Mouse (Mus musculus): ENCODE measurements around the gene Magix. TPM values are rescaled to one million over a fixed set of nuclear protein-coding genes. Genes with fewer than 3 reads are reported as not detected.
"Not testable (repeated sequence)": the region's sequence is repeated elsewhere in the genome, so short reads cannot be mapped to it uniquely, and the experiment has no call there.

Gene Magix
- polyA plus RNA-seq, 1 experiment from 2014 or later: 0.50 TPM

DNA sequence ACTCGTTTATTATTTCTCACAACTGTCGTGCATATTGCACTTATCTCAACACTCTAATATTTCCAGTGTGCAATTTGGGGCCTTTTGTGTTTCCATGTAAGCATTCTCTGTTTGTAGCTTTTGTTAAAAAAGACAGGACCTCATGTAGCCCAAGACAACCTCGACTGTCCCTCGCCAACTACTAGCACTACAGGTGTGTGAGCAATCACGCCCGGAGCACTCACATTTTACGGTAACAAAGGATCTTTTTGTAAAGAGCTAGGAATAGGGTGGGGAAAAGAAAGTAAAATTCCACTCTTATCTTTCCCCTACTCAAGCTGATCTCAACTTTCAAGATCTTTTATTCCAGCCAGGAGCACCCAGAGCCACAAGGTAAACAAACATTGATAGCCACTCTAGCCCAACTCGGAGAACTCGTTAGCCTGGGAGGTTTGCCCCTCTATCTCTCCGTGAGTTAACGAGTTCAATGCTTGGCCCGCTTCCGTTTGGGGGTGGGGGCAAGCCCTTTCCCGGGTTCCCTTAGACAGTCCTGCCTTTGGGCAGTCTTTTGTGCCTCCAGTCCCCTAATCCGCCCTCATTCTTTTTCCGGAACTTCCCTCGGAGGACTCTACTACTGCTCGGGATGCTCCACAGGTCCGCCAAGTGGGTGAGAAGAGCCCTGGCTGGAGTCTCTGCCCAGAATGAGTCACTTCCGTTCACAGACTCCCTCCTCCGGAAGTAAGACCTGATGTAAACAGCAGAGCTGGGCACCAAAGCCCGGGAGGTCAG is 40.6 kb upstream of the Magix start, which contains the start of gene Gm45208:
TSS of gene Gm45208 (plus strand) at position 732 of the 768 bp plus-strand sequence.
- H3K27ac ChIP-seq (replicated peaks; ENCODE audit: low read depth, low read length): peak within 1 kb of the TSS; percentile 90
- H3K36me3 ChIP-seq (ENCODE audit: control insufficient read depth, insufficient read depth, low read length): 0 out of 2 replicates have a peak, but pooled peaks cover 5% of the 10 kb centered on the region
- WGBS: 31% methylated on average over 22 of the region's 22 CpGs
- no peaks in the 10 kb centered on the region for H3K27me3 ChIP-seq (replicated peaks; ENCODE audit: control insufficient read depth, insufficient read depth, low read length)
- peak within 1 kb of the TSS; percentile 61 for H3K4me2 ChIP-seq (ENCODE audit: low read depth, low read length)
- ATAC-seq (ENCODE audit: low read depth) (peak; percentile 93), DNase-seq (ENCODE audit: low spot score) (peak; percentile 87)
- H3K4me3 ChIP-seq (ENCODE audit: low read depth, low read length): peak within 1 kb of the TSS; percentile 56
- H3K4me1 ChIP-seq (ENCODE audit: control insufficient read depth, insufficient read depth, low read length): no peaks in the 10 kb centered on the region
- no peaks in the 10 kb centered on the region for H3K9me3 ChIP-seq (ENCODE audit: control insufficient read depth, low read length)
- peak within 1 kb of the TSS; percentile 71 for H3K9ac ChIP-seq (ENCODE audit: low read depth, low read length)

DNA sequence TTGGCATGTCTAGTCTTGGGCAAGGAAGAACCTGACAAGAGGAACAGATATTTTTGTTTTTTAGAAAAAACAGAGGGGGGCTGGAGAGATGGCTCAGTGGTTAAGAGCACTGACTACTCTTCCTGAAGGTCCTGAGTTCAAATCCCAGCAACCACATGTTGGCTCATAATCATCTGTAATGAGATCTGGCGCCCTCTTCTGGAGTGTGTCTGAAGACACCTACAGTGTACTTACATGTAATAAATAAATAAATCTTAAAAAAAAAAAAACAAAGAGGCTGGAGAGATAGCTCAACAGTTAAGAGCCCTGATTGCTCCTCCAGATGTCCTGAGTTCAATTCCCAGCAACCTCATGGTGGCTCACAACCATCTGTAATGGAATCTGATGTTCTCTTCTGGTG is 35.0 kb upstream of the Magix start:
- not testable (repeated sequence) for H3K27ac ChIP-seq (replicated peaks; ENCODE audit: low read depth, low read length); ATAC-seq (ENCODE audit: low read depth); H3K27me3 ChIP-seq (replicated peaks; ENCODE audit: control insufficient read depth, insufficient read depth, low read length); H3K4me1 ChIP-seq (ENCODE audit: control insufficient read depth, insufficient read depth, low read length); H3K9me3 ChIP-seq (ENCODE audit: control insufficient read depth, low read length); H3K9ac ChIP-seq (ENCODE audit: low read depth, low read length); H3K36me3 ChIP-seq (ENCODE audit: control insufficient read depth, insufficient read depth, low read length); H3K4me3 ChIP-seq (ENCODE audit: low read depth, low read length); DNase-seq (ENCODE audit: low spot score); H3K4me2 ChIP-seq (ENCODE audit: low read depth, low read length)
- 33% methylated on average over 1 of the region's 1 CpGs for WGBS

DNA sequence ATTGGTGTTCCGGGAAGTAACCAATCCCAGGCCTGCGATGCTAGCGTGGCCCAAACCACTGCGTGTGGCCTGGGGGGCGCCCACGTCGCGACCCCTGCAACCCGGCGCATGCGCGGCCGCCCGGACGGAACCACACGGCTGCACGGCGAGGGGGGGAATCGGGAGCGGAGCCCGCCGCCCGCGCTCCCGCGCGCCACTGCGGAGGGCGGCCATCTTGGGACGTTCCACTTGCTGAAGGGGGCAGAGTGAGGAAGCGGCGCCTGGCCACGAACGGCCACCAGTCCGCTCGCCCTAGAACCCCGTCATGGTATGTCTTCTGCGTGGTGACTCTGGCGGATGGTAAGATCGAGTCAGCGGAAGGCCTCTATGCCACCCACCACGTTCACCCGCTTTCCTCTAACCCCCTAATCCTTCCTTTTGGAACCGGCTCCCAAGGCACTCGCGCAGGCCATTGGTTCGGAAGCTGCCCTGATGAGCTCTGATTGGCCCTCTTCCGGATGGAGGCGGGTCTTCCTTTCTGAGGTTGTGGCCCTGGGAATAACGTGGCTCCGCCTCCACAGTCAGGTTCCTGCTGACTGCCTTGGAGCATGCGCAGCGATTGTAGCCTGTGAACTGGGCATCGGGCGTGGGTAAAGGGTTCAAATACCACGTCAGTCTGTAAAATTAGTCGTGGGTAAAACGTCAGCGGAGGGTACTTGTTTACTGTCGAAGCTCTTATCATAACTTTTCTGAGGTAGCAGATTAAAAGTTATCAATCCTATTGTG is 33.3 kb upstream of the Magix start, which contains the start of gene Wdr45:
TSS of gene Wdr45 (plus strand) at position 199 of the 765 bp plus-strand sequence.
- not testable (repeated sequence) for H3K9me3 ChIP-seq (ENCODE audit: control insufficient read depth, low read length); H3K4me1 ChIP-seq (ENCODE audit: control insufficient read depth, insufficient read depth, low read length); H3K36me3 ChIP-seq (ENCODE audit: control insufficient read depth, insufficient read depth, low read length); H3K27ac ChIP-seq (replicated peaks; ENCODE audit: low read depth, low read length); H3K27me3 ChIP-seq (replicated peaks; ENCODE audit: control insufficient read depth, insufficient read depth, low read length)
- peak; percentile 97 for ATAC-seq (ENCODE audit: low read depth)
- peak within 1 kb of the TSS; percentile 50 for H3K4me2 ChIP-seq (ENCODE audit: low read depth, low read length)
- peak within 1 kb of the TSS; percentile 46 for H3K9ac ChIP-seq (ENCODE audit: low read depth, low read length)
- 22% methylated on average over 18 of the region's 60 CpGs for WGBS
- peak within 1 kb of the TSS; percentile 37 for H3K4me3 ChIP-seq (ENCODE audit: low read depth, low read length)
- peak; percentile 97 for DNase-seq (ENCODE audit: low spot score)

DNA sequence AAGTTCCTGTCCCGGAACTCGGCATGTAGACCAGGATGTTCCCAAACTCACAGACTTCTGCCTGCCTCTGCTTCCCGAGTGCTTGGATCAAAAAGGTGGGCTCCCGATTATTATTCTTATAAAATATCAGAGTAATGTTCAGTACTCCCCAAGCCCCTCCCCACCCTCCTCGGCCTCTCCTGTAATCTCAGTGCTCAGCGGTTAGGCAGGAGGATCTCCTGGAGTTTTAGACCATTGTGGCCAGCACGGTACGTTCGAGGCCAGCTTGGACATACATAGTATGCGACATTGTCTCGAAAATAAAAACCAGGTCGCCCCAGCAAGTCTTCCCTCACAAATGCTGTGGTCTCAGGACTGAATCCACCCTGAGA is 32.7 kb upstream of the Magix start:
- not testable (repeated sequence) for H3K36me3 ChIP-seq (ENCODE audit: control insufficient read depth, insufficient read depth, low read length); H3K9me3 ChIP-seq (ENCODE audit: control insufficient read depth, low read length); H3K27ac ChIP-seq (replicated peaks; ENCODE audit: low read depth, low read length); DNase-seq (ENCODE audit: low spot score); H3K4me1 ChIP-seq (ENCODE audit: control insufficient read depth, insufficient read depth, low read length); ATAC-seq (ENCODE audit: low read depth); H3K27me3 ChIP-seq (replicated peaks; ENCODE audit: control insufficient read depth, insufficient read depth, low read length)
- peak overlapping the region; percentile 50 for H3K4me2 ChIP-seq (ENCODE audit: low read depth, low read length)
- H3K9ac ChIP-seq (ENCODE audit: low read depth, low read length): peak overlapping the region; percentile 46
- H3K4me3 ChIP-seq (ENCODE audit: low read depth, low read length): peak overlapping the region; percentile 37
- 27% methylated on average over 5 of the region's 12 CpGs for WGBS

DNA sequence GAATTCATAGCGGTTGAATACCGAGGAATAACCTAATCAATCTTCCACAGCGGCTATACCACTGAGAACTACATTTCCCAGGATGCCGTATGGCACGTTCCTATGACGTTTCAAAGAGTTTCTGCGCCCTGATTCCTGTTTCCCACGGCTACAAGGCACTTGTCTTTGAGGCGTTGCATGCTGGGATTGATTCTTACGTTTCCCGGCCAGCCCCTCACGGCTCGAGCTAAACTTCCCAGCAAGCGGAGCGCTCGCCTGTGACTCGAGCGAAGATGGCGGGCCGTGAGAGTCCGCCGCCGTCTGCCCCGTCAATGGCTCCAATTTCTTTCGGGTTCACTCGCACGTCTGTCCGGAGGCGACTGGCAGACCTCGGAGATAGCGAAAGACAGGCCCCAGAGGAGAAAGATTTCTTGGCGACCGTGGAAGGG is 15.9 kb upstream of the Magix start, which contains the start of gene Gpkow:
TSS of gene Gpkow (plus strand) at position 178 of the 428 bp plus-strand sequence.
- H3K4me3 ChIP-seq (ENCODE audit: low read depth, low read length): peak within 1 kb of the TSS; percentile 50
- H3K36me3 ChIP-seq (ENCODE audit: control insufficient read depth, insufficient read depth, low read length): no peaks in the 10 kb centered on the region
- no peaks in the 10 kb centered on the region for H3K9me3 ChIP-seq (ENCODE audit: control insufficient read depth, low read length)
- no peaks in the 10 kb centered on the region for H3K27me3 ChIP-seq (replicated peaks; ENCODE audit: control insufficient read depth, insufficient read depth, low read length)
- H3K27ac ChIP-seq (replicated peaks; ENCODE audit: low read depth, low read length): no peak within 1 kb of the TSS
- peak within 1 kb of the TSS; percentile 52 for H3K4me2 ChIP-seq (ENCODE audit: low read depth, low read length)
- ATAC-seq (ENCODE audit: low read depth): peak; percentile 96
- WGBS: 21% methylated on average over 33 of the region's 33 CpGs
- DNase-seq (ENCODE audit: low spot score): peak; percentile 97
- no peaks in the 10 kb centered on the region for H3K4me1 ChIP-seq (ENCODE audit: control insufficient read depth, insufficient read depth, low read length)
- peak within 1 kb of the TSS; percentile 61 for H3K9ac ChIP-seq (ENCODE audit: low read depth, low read length)

DNA sequence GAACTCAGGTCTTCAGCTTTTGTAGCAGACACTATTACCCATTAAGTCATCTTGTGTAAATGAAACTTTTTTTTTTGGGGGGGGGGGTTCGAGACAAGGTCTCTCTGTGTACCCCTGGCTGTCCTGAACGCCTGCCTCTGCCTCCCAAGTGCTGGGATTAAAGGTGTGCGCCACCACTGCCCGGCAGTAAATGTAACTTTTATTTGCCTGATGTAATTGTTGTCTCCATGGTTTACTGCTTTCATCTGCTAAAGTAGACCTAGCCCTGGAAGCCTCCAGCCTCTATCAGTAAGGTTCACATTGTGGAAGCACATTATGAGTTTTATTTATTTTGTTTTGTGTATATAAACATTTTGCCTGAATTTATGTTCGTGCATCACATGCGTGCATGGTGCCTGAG is 15.5 kb upstream of the Magix start:
- no peaks in the 10 kb centered on the region for H3K27me3 ChIP-seq (replicated peaks; ENCODE audit: control insufficient read depth, insufficient read depth, low read length)
- H3K27ac ChIP-seq (replicated peaks; ENCODE audit: low read depth, low read length): no peak overlapping the region
- no peaks in the 10 kb centered on the region for H3K9me3 ChIP-seq (ENCODE audit: control insufficient read depth, low read length)
- no peaks in the 10 kb centered on the region for H3K36me3 ChIP-seq (ENCODE audit: control insufficient read depth, insufficient read depth, low read length)
- H3K4me2 ChIP-seq (ENCODE audit: low read depth, low read length): peak overlapping the region; percentile 46
- 47% methylated on average over 6 of the region's 6 CpGs for WGBS
- DNase-seq (ENCODE audit: low spot score) (no peak), ATAC-seq (ENCODE audit: low read depth) (peak; percentile 8; the same call in 1 of the 2 replicates)
- H3K4me3 ChIP-seq (ENCODE audit: low read depth, low read length): peak overlapping the region; percentile 50; the same call in 1 of the 2 replicates
- no peaks in the 10 kb centered on the region for H3K4me1 ChIP-seq (ENCODE audit: control insufficient read depth, insufficient read depth, low read length)
- H3K9ac ChIP-seq (ENCODE audit: low read depth, low read length): no peak overlapping the region

DNA sequence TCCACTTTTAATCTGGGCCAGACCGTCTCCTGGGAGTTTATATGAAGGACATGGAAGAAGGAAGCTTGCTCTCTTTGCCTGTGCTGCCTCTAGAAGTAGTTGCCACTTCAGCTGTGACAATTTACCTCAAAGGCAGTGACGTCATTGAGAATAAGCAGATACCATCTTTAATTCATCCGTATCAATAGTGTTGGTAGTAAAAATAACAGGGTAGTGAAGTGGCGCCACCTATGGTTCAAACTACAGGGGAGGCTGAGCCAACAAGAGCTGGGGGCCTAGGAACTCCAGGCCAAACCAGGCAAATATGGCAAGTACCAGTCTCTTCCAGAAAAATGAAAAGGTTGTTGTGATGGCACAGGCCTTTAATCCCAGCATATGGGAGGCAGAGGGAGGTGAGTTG is 11.8 kb upstream of the Magix start:
- no peak overlapping the region for H3K27ac ChIP-seq (replicated peaks; ENCODE audit: low read depth, low read length)
- no peak overlapping the region for H3K9ac ChIP-seq (ENCODE audit: low read depth, low read length)
- DNase-seq (ENCODE audit: low spot score) (no peak), ATAC-seq (ENCODE audit: low read depth) (no peak)
- H3K4me2 ChIP-seq (ENCODE audit: low read depth, low read length): no peak overlapping the region
- no peak overlapping the region for H3K4me3 ChIP-seq (ENCODE audit: low read depth, low read length)
- H3K27me3 ChIP-seq (replicated peaks; ENCODE audit: control insufficient read depth, insufficient read depth, low read length): no peaks in the 10 kb centered on the region
- H3K36me3 ChIP-seq (ENCODE audit: control insufficient read depth, insufficient read depth, low read length): no peaks in the 10 kb centered on the region
- H3K9me3 ChIP-seq (ENCODE audit: control insufficient read depth, low read length): no peaks in the 10 kb centered on the region
- WGBS: 34% methylated on average over 4 of the region's 4 CpGs
- no peaks in the 10 kb centered on the region for H3K4me1 ChIP-seq (ENCODE audit: control insufficient read depth, insufficient read depth, low read length)

DNA sequence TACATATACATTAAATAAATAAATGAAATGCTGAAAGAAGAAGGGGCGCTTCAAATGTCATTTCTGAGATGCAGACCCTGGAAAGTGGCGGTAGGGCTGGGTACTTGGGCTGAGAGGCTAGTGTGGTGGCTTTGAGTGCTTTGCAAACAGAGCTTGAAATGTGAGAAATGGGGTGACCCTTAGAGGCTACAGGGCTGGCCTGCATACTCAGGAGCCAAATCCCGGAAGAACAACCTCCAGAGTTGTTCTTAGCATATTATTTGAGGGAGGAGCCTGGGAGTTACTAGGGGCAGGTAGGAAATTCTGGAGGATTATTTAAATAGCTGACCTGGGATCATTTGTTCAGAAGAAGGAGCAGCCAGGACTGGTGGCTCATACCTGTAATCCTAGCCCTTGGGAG is 9.4 kb upstream of the Magix start:
- Histone ChIP-seq H3K9ac (ENCODE audit: low read depth, low read length) (no peak overlapping the region), H3K27ac (replicated peaks; ENCODE audit: low read depth, low read length) (no peak overlapping the region)
- 63% methylated on average over 3 of the region's 3 CpGs for WGBS

More for the DNA sequence above, 9.4 kb upstream of the Magix start:
- Histone ChIP-seq H3K36me3 (ENCODE audit: control insufficient read depth, insufficient read depth, low read length) (no peaks in the 10 kb centered on the region), H3K4me1 (ENCODE audit: control insufficient read depth, insufficient read depth, low read length) (no peaks in the 10 kb centered on the region), H3K27me3 (replicated peaks; ENCODE audit: control insufficient read depth, insufficient read depth, low read length) (no peaks in the 10 kb centered on the region), H3K9me3 (ENCODE audit: control insufficient read depth, low read length) (no peaks in the 10 kb centered on the region), H3K4me3 (ENCODE audit: low read depth, low read length) (no peak overlapping the region), H3K4me2 (ENCODE audit: low read depth, low read length) (no peak overlapping the region)
- DNase-seq (ENCODE audit: low spot score) (no peak), ATAC-seq (ENCODE audit: low read depth) (peak; percentile 9; the same call in 1 of the 2 replicates)

Measured in embryonic facial prominence, embryonic 14.5 days (tissue).